Mouse (Mus musculus) kidney, embryonic 14.5 days (tissue): Measurements from ENCODE around the gene Hist1h2bc. TPM values are rescaled to one million over a fixed set of nuclear protein-coding genes. Genes with fewer than 3 reads are reported as not detected.
"Not testable (repeated sequence)": the region's sequence is repeated elsewhere in the genome, so short reads cannot be mapped to it uniquely, and the experiment has no call there.

Experiments used
- ATAC-seq: fragments of 200-750 bp; cut with Nextera tagmentation; 2 replicates; pipeline ENCODE4 v1.8.0; 2017; ENCODE audit warnings: moderate number of reproducible peaks, mild to moderate bottlenecking, moderate TSS enrichment, moderate library complexity; ENCODE audit not compliant: low FRiP score, low TSS enrichment
- H3K27ac ChIP-seq: fragments of 300-500 bp; sonication (generic); 2 replicates; pipeline ENCODE4 v1.5.1; 2014; ENCODE audit warnings: low read depth, mild to moderate bottlenecking, low read length, moderate library complexity, mixed read lengths
- H3K27me3 ChIP-seq: fragments of 300-500 bp; sonication (generic); 2 replicates; pipeline ENCODE4 v1.6.1; 2014; ENCODE audit warnings: mild to moderate bottlenecking, low read length; ENCODE audit not compliant: control insufficient read depth, insufficient read depth
- H3K36me3 ChIP-seq: fragments of 300-500 bp; sonication (generic); 2 replicates; pipeline ENCODE4 v1.6.1; 2014; ENCODE audit warnings: low read length, mixed read lengths; ENCODE audit not compliant: control insufficient read depth, insufficient read depth
- H3K4me1 ChIP-seq: fragments of 300-500 bp; sonication (generic); 2 replicates; pipeline ENCODE4 v1.6.1; 2014; ENCODE audit warnings: low read length, mixed read lengths; ENCODE audit not compliant: control insufficient read depth, insufficient read depth
- H3K4me2 ChIP-seq: fragments of 300-500 bp; sonication (generic); replicated peaks from 2 replicates; pipeline ENCODE4 v1.6.1; 2014; ENCODE audit warnings: low read depth, mild to moderate bottlenecking, low read length
- H3K4me3 ChIP-seq: fragments of 300-500 bp; sonication (generic); 2 replicates; pipeline ENCODE4 v1.5.1; 2014; ENCODE audit warnings: mild to moderate bottlenecking, low read length
- H3K9ac ChIP-seq: fragments of 300-500 bp; sonication (generic); 2 replicates; pipeline ENCODE4 v1.6.1; 2014; ENCODE audit warnings: low read depth, mild to moderate bottlenecking, low read length, moderate library complexity
- H3K9me3 ChIP-seq: fragments of 300-500 bp; sonication (generic); 2 replicates; pipeline ENCODE4 v1.6.1; 2016; ENCODE audit warnings: low read length; ENCODE audit not compliant: control insufficient read depth
- WGBS: fragments of 180-500 bp; shearing (Covaris S2); extraction: QIAGEN DNeasy Blood & Tissue Kit; methylation state at CpG from one replicate; pipeline ENCODE4 v1.1.7; 2014; 5-methylcytosine and 5-hydroxymethylcytosine counted together
- polyA plus RNA-seq: library from polyadenylated mRNA; unstranded; fragments of >200 nt; fragmentation: Nextera tagmentation; extraction: Ambion mirVana; gene quantifications from 2 replicates; pipeline ENCODE4 v1.2.1, GENCODE M21; 2014

Hist1h2bc gene
- polyA plus RNA-seq, 1 experiment from 2014 or later: 54.0 TPM

DNA sequence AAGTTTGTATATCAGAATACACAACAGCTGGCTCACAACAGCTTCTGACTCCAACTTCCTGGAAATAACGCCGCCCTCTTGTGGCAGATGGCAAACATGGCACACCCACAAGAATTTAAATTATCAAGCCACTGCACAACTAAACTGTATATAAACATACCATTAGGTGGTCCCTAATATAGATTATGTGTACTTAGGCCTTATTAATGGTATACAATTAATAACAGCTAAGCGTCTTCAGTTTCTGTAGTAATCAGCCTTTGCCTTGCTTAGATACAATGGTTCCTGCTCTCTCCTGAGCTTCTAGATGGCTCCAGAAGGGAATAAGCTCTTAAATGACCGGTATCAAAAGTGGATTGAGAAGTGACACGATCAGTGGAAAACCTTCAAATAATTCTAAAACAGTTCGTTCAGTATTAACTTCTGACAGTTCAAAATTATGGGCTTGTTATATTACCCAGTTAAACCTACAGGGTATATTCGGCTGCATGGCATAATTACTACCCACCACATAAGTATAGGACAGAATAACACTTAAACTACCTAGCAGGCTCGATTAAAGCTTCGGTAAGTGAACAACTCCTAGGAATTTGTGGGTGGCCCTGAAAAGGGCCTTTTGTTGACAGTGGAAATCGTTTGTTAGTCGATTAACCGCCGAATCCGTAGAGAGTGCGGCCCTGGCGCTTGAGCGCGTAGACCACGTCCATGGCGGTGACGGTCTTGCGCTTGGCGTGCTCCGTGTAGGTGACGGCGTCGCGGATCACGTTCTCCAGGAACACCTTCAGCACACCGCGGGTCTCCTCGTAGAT, 13.7 kb downstream of the Hist1h2bc start:
- peak overlapping the region; percentile 76 for H3K9ac ChIP-seq
- peak; percentile 20; the same call in 1 of the 2 replicates for ATAC-seq
- peak overlapping the region; percentile 94 for H3K27ac ChIP-seq
- WGBS: under 1% methylated on average over 24 of the region's 32 CpGs
- 0 out of 2 replicates have a peak, but pooled peaks cover 6% of the 10 kb centered on the region for H3K4me1 ChIP-seq
- H3K4me3 ChIP-seq: peak overlapping the region; percentile 45
- no peaks in the 10 kb centered on the region for H3K36me3 ChIP-seq
- H3K9me3 ChIP-seq: no peaks in the 10 kb centered on the region
- peak overlapping the region; percentile 74 for H3K4me2 ChIP-seq
- H3K27me3 ChIP-seq: no peaks in the 10 kb centered on the region

DNA sequence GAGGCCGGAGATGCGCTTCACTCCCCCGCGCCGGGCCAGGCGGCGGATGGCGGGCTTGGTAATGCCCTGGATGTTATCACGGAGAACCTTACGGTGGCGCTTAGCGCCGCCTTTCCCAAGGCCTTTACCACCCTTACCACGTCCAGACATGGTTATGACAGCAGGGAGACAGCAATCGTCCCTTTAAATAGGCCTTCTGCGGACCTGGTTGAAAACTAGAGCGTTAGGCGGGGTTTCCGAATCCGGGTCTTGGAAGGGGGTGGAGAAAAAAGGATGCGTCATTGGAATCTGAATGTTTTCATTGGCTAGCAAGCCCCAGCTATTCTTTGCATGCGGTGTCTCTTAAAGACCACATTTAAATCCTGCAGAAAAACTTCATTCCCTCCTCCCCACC, 14.3 kb downstream of the Hist1h2bc start, which contains the start of gene Hist1h4c:
TSS of gene Hist1h4c (minus strand) at position 155 of the 394 bp plus-strand sequence.
- Histone ChIP-seq H3K9ac (peak within 1 kb of the TSS; percentile 76), H3K36me3 (no peaks in the 10 kb centered on the region), H3K27me3 (no peaks in the 10 kb centered on the region), H3K9me3 (no peaks in the 10 kb centered on the region), H3K4me3 (peak within 1 kb of the TSS; percentile 45), H3K27ac (peak within 1 kb of the TSS; percentile 94), H3K4me1 (0 out of 2 replicates have a peak, but pooled peaks cover 6% of the 10 kb centered on the region), H3K4me2 (peak within 1 kb of the TSS; percentile 74)
- WGBS: under 1% methylated on average over 14 of the region's 22 CpGs
- peak; percentile 97 for ATAC-seq

DNA sequence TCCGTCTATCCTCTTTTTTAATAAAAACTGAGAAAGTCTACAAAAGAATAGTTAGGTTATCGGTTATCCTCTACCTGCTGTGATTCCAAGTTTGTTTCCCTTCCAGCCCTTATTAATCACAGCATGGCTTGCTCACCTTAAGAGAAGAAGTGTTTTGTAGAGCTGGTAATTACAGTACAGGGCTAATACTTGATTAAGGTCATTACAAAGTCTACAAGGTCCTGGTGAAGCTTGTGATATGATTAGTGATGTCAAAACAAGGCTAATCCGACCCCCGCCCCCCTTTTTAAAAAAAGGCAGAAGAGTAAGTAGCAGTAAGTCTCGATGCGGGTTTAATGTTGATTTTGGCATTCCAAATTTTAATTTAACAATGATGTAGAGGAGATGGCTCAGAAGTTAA, 15.0 kb downstream of the Hist1h2bc start:
- H3K36me3 ChIP-seq: no peaks in the 10 kb centered on the region
- H3K27ac ChIP-seq: peak overlapping the region; percentile 65
- no peaks in the 10 kb centered on the region for H3K9me3 ChIP-seq
- H3K27me3 ChIP-seq: no peaks in the 10 kb centered on the region
- WGBS: 72% methylated on average over 6 of the region's 6 CpGs
- no peak for ATAC-seq
- 0 out of 2 replicates have a peak overlapping the region, but pooled peaks have one; percentile 23 for H3K4me2 ChIP-seq
- H3K9ac ChIP-seq: no peak overlapping the region
- no peak overlapping the region for H3K4me3 ChIP-seq
- H3K4me1 ChIP-seq: 0 out of 2 replicates have a peak, but pooled peaks cover 6% of the 10 kb centered on the region

DNA sequence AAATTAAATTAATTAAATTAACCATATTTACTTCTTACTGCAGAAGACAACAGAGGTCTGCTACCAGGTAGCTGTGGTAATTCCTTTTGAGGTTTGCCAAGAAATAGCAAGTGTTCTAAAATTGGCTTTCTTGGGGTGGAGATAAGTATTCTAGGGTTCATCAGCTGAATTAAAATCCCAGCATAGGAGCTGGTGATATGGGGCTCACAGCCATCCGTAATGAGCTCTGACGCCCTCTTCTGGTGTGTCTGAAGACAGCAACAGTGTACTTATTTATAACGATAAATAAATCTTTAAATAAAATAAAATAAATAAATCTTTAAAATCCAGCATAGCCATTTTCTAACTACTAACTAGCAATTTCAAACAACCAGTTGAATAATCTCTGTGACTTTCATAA, 15.8 kb downstream of the Hist1h2bc start:
- no peaks in the 10 kb centered on the region for H3K9me3 ChIP-seq
- no peak for ATAC-seq
- H3K27ac ChIP-seq: no peak overlapping the region
- no peaks in the 10 kb centered on the region for H3K27me3 ChIP-seq
- H3K4me1 ChIP-seq: 0 out of 2 replicates have a peak, but pooled peaks cover 6% of the 10 kb centered on the region
- 76% methylated on average over 3 of the region's 3 CpGs for WGBS
- no peak overlapping the region for H3K9ac ChIP-seq
- H3K4me2 ChIP-seq: no peak overlapping the region
- no peaks in the 10 kb centered on the region for H3K36me3 ChIP-seq
- H3K4me3 ChIP-seq: no peak overlapping the region

DNA sequence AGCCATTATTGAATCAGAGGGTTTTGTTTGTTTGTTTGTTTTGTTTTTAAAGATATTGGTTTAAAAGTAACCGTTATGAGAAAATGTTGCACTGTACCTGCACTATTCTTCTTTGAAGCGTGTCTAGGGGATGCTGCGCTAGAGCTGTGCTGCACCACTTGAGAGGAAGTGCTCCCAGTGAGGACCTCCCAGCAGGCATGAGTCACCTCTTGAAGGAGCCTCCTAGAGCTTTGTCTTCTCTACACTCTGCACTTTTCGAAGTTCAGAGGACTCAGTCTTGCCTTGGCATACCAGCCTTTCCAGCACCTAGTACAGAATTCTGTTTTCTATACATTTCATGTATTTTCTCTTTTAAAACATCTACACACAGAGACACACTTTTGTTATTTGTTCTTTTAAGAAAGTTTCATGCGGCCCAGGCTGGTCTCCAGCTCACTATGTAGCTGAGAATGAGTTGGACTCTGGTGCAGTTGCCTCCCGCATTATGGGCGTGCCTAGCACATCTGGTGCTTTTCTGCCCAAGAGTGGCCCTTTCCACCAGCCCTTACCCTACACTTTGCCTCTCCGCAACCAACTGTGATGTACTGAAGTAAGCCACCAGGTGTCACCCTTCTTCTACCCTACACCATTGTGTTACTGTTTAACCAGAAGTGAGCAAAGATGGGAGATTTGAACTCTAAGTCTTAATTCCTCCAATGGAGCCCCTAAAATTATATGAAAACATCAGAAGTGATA, 17.0 kb downstream of the Hist1h2bc start:
- WGBS: 25% methylated on average over 8 of the region's 8 CpGs
- Histone ChIP-seq H3K4me3 (no peak overlapping the region), H3K9ac (no peak overlapping the region), H3K27ac (no peak overlapping the region), H3K36me3 (no peaks in the 10 kb centered on the region), H3K27me3 (no peaks in the 10 kb centered on the region), H3K4me2 (no peak overlapping the region), H3K9me3 (no peaks in the 10 kb centered on the region), H3K4me1 (0 out of 2 replicates have a peak, but pooled peaks cover 2% of the 10 kb centered on the region)
- ATAC-seq: peak; percentile 65

DNA sequence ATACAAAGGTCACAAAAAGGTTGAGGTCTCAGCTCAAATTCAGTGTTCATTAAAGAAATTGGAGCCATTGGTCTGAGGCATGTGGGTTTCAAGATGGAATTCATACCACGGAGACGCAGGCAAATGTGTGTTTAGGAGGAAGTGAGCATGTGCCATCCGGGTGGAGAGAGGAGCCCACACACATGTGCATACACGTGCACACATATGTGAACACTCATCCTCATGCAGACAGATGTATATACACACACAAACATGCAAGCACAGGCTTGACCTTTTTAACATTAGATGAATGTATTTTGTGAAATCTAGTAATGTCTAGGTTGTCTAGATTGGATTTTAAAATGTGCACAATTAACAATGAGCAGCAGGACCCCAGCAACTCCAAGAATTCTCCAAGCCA, 18.2 kb downstream of the Hist1h2bc start:
- H3K9me3 ChIP-seq: no peaks in the 10 kb centered on the region
- no peaks in the 10 kb centered on the region for H3K27me3 ChIP-seq
- WGBS: 78% methylated on average over 4 of the region's 4 CpGs
- no peak overlapping the region for H3K27ac ChIP-seq
- no peak overlapping the region for H3K9ac ChIP-seq
- H3K36me3 ChIP-seq: no peaks in the 10 kb centered on the region
- H3K4me1 ChIP-seq: no peaks in the 10 kb centered on the region
- ATAC-seq: no peak
- H3K4me3 ChIP-seq: no peak overlapping the region
- H3K4me2 ChIP-seq: no peak overlapping the region

DNA sequence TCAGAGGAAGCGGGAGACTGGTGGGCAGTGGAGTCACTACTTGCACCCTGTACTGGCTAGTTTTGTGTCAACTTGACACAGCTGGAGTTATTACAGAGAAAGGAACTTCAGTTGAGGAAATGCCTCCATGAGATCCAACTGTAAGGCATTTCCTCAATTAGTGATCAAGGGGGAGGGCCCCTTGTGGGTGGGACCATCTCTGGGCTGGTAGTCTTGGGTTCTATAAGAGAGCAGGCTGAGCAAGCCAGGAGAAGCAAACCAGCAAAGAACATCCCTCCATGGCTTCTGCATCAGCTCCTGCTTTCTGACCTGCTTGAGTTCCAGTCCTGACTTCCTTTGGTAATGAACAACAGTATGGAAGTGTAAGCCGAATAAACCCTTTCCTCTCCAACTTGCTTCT, 18.8 kb downstream of the Hist1h2bc start:
- H3K36me3 ChIP-seq, H3K27ac ChIP-seq, H3K27me3 ChIP-seq, H3K9me3 ChIP-seq, ATAC-seq, H3K4me1 ChIP-seq, H3K4me3 ChIP-seq, H3K4me2 ChIP-seq, H3K9ac ChIP-seq: not testable (repeated sequence)
- WGBS: 76% methylated on average over 2 of the region's 2 CpGs

DNA sequence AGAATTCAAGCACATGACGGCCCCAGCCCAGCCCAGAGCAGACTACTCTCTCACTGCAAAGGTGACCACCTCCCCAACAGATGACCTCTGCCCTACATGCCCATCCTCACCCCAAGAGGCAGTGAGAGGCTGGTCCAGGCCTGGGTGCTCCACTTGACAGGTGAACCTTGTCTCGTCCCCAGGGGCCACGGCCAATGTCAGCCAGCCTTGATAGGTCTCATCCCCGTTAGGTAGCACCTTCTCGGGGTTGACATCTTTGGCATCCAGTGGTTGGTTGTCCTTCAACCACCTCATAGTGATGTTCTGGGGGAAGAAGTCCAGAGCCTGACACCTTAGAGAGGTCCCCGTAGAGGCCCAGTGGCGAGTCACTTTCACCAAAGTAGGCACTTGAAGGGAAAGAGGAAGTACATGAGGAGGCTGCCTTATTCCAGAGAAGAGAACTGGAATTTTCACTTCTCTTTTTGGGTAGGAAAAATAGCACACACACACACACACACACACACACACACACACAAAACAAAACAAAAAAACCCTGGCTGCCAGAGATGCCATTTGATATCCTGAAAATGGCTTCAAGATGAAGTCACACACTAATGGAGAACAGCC, 21.9 kb downstream of the Hist1h2bc start:
- H3K27ac ChIP-seq: no peak overlapping the region
- WGBS: 94% methylated on average over 7 of the region's 7 CpGs
- H3K36me3 ChIP-seq: no peaks in the 10 kb centered on the region
- ATAC-seq: no peak
- no peak overlapping the region for H3K9ac ChIP-seq
- H3K9me3 ChIP-seq: no peaks in the 10 kb centered on the region
- no peaks in the 10 kb centered on the region for H3K4me1 ChIP-seq
- no peaks in the 10 kb centered on the region for H3K27me3 ChIP-seq
- H3K4me2 ChIP-seq: no peak overlapping the region
- no peak overlapping the region for H3K4me3 ChIP-seq
